Mouse (Mus musculus): ENCODE results near the gene Lancl2. TPM values are rescaled to one million over a fixed set of nuclear protein-coding genes. Genes with fewer than 3 reads are reported as not detected.

The Lancl2 gene
- 20.6 and 22.2 TPM in 2 replicates for polyA plus RNA-seq (2016; fragmentation: Nextera tagmentation; extraction: Ambion mirVana)

- Histone ChIP-seq H3K36me3 (no peaks in the 10 kb centered on the region), H3K4me3 (peak within 1 kb of the TSS; percentile 90), H3K27ac (peak within 1 kb of the TSS; percentile 98), H3K27me3 (ENCODE audit: insufficient read depth, poor library complexity, severe bottlenecking) (no peaks in the 10 kb centered on the region), H3K4me1 (no peaks in the 10 kb centered on the region; the same call in 1 of the 2 replicates), H3K9me3 (no peaks in the 10 kb centered on the region)
- under 1% methylated on average over 10 of the region's 10 CpGs for WGBS
- no peak for DNase-seq (ENCODE audit: low spot score)
Observed at GRCm38 (mm10) chr6:57702376-57702742, at the start of gene Lancl2. Gene Lancl2, plus strand, starts transcription at chr6:57702540.

GRCm38 (mm10) chr6:57661295-57661694, 41.0 kb upstream of the Lancl2 start:
- no peak for DNase-seq (ENCODE audit: low spot score)
- no peaks in the 10 kb centered on the region for H3K27me3 ChIP-seq (ENCODE audit: insufficient read depth, poor library complexity, severe bottlenecking)
- no peak overlapping the region for H3K4me3 ChIP-seq
- 52% methylated on average over 4 of the region's 4 CpGs for WGBS
- 0 out of 2 replicates have a peak, but pooled peaks cover 2% of the 10 kb centered on the region for H3K36me3 ChIP-seq
- no peak overlapping the region for H3K27ac ChIP-seq
- no peaks in the 10 kb centered on the region for H3K9me3 ChIP-seq
- H3K4me1 ChIP-seq = no peaks in the 10 kb centered on the region

GRCm38 (mm10) chr6:57684156-57684555, 18.2 kb upstream of the Lancl2 start:
- DNase-seq (ENCODE audit: low spot score) = no peak
- Histone ChIP-seq H3K36me3 (peaks cover 50% of the 10 kb centered on the region), H3K4me1 (no peaks in the 10 kb centered on the region), H3K9me3 (no peaks in the 10 kb centered on the region), H3K27me3 (ENCODE audit: insufficient read depth, poor library complexity, severe bottlenecking) (no peaks in the 10 kb centered on the region), H3K4me3 (no peak overlapping the region), H3K27ac (no peak overlapping the region)
- 90% methylated on average over 1 of the region's 1 CpGs for WGBS

- peaks cover 31% of the 10 kb centered on the region for H3K36me3 ChIP-seq
- H3K27ac ChIP-seq = peak within 1 kb of the TSS; percentile 96
- 0 out of 2 replicates have a peak, but pooled peaks cover 3% of the 10 kb centered on the region for H3K4me1 ChIP-seq
- DNase-seq (ENCODE audit: low spot score) = peak; percentile 96
- H3K9me3 ChIP-seq = no peaks in the 10 kb centered on the region
- H3K27me3 ChIP-seq (ENCODE audit: insufficient read depth, poor library complexity, severe bottlenecking) = no peaks in the 10 kb centered on the region
- H3K4me3 ChIP-seq = peak within 1 kb of the TSS; percentile 75
- WGBS = under 1% methylated on average over 52 of the region's 52 CpGs
Observed at GRCm38 (mm10) chr6:57691467-57692261, 10.7 kb upstream of the Lancl2 start, which contains the start of gene Pyurf. Gene Pyurf, minus strand, starts transcription at chr6:57692078.

GRCm38 (mm10) chr6:57693116-57693515, 9.2 kb upstream of the Lancl2 start:
- no peak for DNase-seq (ENCODE audit: low spot score)
- Histone ChIP-seq H3K27me3 (ENCODE audit: insufficient read depth, poor library complexity, severe bottlenecking) (no peaks in the 10 kb centered on the region), H3K4me1 (0 out of 2 replicates have a peak, but pooled peaks cover 3% of the 10 kb centered on the region), H3K4me3 (no peak overlapping the region), H3K27ac (no peak overlapping the region), H3K9me3 (no peaks in the 10 kb centered on the region), H3K36me3 (peaks cover 17% of the 10 kb centered on the region)
- 83% methylated on average over 3 of the region's 3 CpGs for WGBS

GRCm38 (mm10) chr6:57701686-57702085, 654 bp upstream of the Lancl2 start:
- Histone ChIP-seq H3K4me3 (no peak overlapping the region), H3K27me3 (ENCODE audit: insufficient read depth, poor library complexity, severe bottlenecking) (no peaks in the 10 kb centered on the region), H3K4me1 (no peaks in the 10 kb centered on the region; the same call in 1 of the 2 replicates), H3K27ac (no peak overlapping the region), H3K36me3 (no peaks in the 10 kb centered on the region), H3K9me3 (no peaks in the 10 kb centered on the region)
- WGBS = 68% methylated on average over 4 of the region's 4 CpGs
- no peak for DNase-seq (ENCODE audit: low spot score)

GRCm38 (mm10) chr6:57702743-57703499, 581 bp downstream of the Lancl2 start:
- Histone ChIP-seq H3K27ac (peak overlapping the region; percentile 98), H3K9me3 (no peaks in the 10 kb centered on the region), H3K27me3 (ENCODE audit: insufficient read depth, poor library complexity, severe bottlenecking) (no peaks in the 10 kb centered on the region), H3K36me3 (no peaks in the 10 kb centered on the region), H3K4me1 (no peaks in the 10 kb centered on the region; the same call in 1 of the 2 replicates), H3K4me3 (peak overlapping the region; percentile 90)
- WGBS = under 1% methylated on average over 59 of the region's 59 CpGs
- peak; percentile 98 for DNase-seq (ENCODE audit: low spot score)

- 47% methylated on average over 2 of the region's 2 CpGs for WGBS
- no peaks in the 10 kb centered on the region for H3K36me3 ChIP-seq
- H3K27ac ChIP-seq = peak overlapping the region; percentile 98
- no peaks in the 10 kb centered on the region; the same call in 1 of the 2 replicates for H3K4me1 ChIP-seq
- DNase-seq (ENCODE audit: low spot score) = no peak
- H3K27me3 ChIP-seq (ENCODE audit: insufficient read depth, poor library complexity, severe bottlenecking) = no peaks in the 10 kb centered on the region
- H3K4me3 ChIP-seq = peak overlapping the region; percentile 90
- no peaks in the 10 kb centered on the region for H3K9me3 ChIP-seq
Observed at GRCm38 (mm10) chr6:57703703-57704102, 1.4 kb downstream of the Lancl2 start.

GRCm38 (mm10) chr6:57706721-57707120, 4.4 kb downstream of the Lancl2 start:
- no peak overlapping the region for H3K4me3 ChIP-seq
- H3K36me3 ChIP-seq = no peaks in the 10 kb centered on the region
- no peaks in the 10 kb centered on the region for H3K9me3 ChIP-seq
- no peaks in the 10 kb centered on the region for H3K27me3 ChIP-seq (ENCODE audit: insufficient read depth, poor library complexity, severe bottlenecking)
- H3K4me1 ChIP-seq = no peaks in the 10 kb centered on the region; the same call in 1 of the 2 replicates
- H3K27ac ChIP-seq = no peak overlapping the region
- WGBS = 90% methylated on average over 1 of the region's 1 CpGs
- DNase-seq (ENCODE audit: low spot score) = no peak

- no peaks in the 10 kb centered on the region for H3K27me3 ChIP-seq (ENCODE audit: insufficient read depth, poor library complexity, severe bottlenecking)
- H3K27ac ChIP-seq = no peak overlapping the region
- WGBS = 30% methylated on average over 1 of the region's 1 CpGs
- no peaks in the 10 kb centered on the region for H3K4me1 ChIP-seq
- no peak overlapping the region for H3K4me3 ChIP-seq
- peaks cover 6% of the 10 kb centered on the region; the same call in 1 of the 2 replicates for H3K36me3 ChIP-seq
- no peak for DNase-seq (ENCODE audit: low spot score)
- no peaks in the 10 kb centered on the region for H3K9me3 ChIP-seq
Observed at GRCm38 (mm10) chr6:57711726-57712125, 9.4 kb downstream of the Lancl2 start.

GRCm38 (mm10) chr6:57721347-57721746, 19.0 kb downstream of the Lancl2 start:
- Histone ChIP-seq H3K4me1 (no peaks in the 10 kb centered on the region), H3K27ac (no peak overlapping the region), H3K9me3 (no peaks in the 10 kb centered on the region), H3K4me3 (no peak overlapping the region), H3K36me3 (peaks cover 7% of the 10 kb centered on the region), H3K27me3 (ENCODE audit: insufficient read depth, poor library complexity, severe bottlenecking) (no peaks in the 10 kb centered on the region)
- DNase-seq (ENCODE audit: low spot score) = no peak
- 85% methylated on average over 1 of the region's 1 CpGs for WGBS

- H3K36me3 ChIP-seq = peaks cover 4% of the 10 kb centered on the region; the same call in 1 of the 2 replicates
- no peak for DNase-seq (ENCODE audit: low spot score)
- H3K27me3 ChIP-seq (ENCODE audit: insufficient read depth, poor library complexity, severe bottlenecking) = no peaks in the 10 kb centered on the region
- WGBS = 79% methylated on average over 1 of the region's 1 CpGs
- no peak overlapping the region for H3K4me3 ChIP-seq
- no peak overlapping the region for H3K27ac ChIP-seq
- H3K9me3 ChIP-seq = no peaks in the 10 kb centered on the region
- no peaks in the 10 kb centered on the region for H3K4me1 ChIP-seq
Observed at GRCm38 (mm10) chr6:57742749-57743148, 40.4 kb downstream of the Lancl2 start.

GRCm38 (mm10) chr6:57743333-57743732, 41.0 kb downstream of the Lancl2 start:
- no peak for DNase-seq (ENCODE audit: low spot score)
- H3K4me1 ChIP-seq = no peaks in the 10 kb centered on the region
- no peaks in the 10 kb centered on the region for H3K36me3 ChIP-seq
- 63% methylated on average over 2 of the region's 2 CpGs for WGBS
- H3K9me3 ChIP-seq = no peaks in the 10 kb centered on the region
- H3K27ac ChIP-seq = no peak overlapping the region
- H3K4me3 ChIP-seq = no peak overlapping the region
- no peaks in the 10 kb centered on the region for H3K27me3 ChIP-seq (ENCODE audit: insufficient read depth, poor library complexity, severe bottlenecking)

All from heart, embryonic 10.5 days (tissue).